Mouse (Mus musculus): ENCODE measurements around the gene Cbx7. TPM values are rescaled to one million over a fixed set of nuclear protein-coding genes. Genes with fewer than 3 reads are reported as not detected.

Cbx7 gene
- polyA plus RNA-seq, 1 experiment from 2014 or later = 4.0 TPM

GRCm38 (mm10) chr15:80013256-80014030 lies 42.5 kb upstream of the Cbx7 start:
- Histone ChIP-seq H3K4me1 (replicated peaks; ENCODE audit: control insufficient read depth, insufficient read depth, low read length) (peaks cover 45% of the 10 kb centered on the region), H3K4me2 (ENCODE audit: low read length) (peak overlapping the region; percentile 96), H3K9me3 (ENCODE audit: control insufficient read depth, low read length) (no peaks in the 10 kb centered on the region), H3K4me3 (replicated peaks; ENCODE audit: low read length) (peak overlapping the region; percentile 63), H3K27me3 (replicated peaks; ENCODE audit: control insufficient read depth, insufficient read depth, low read length) (peaks cover 43% of the 10 kb centered on the region), H3K36me3 (ENCODE audit: control insufficient read depth, insufficient read depth) (no peaks in the 10 kb centered on the region), H3K27ac (ENCODE audit: low read length) (no peak overlapping the region), H3K9ac (replicated peaks; ENCODE audit: low read depth, low read length) (peak overlapping the region; percentile 70)
- WGBS = under 1% methylated on average over 35 of the region's 36 CpGs
- ATAC-seq = no peak

GRCm38 (mm10) chr15:80012527-80013201 lies 41.7 kb upstream of the Cbx7 start:
- peaks cover 45% of the 10 kb centered on the region for H3K4me1 ChIP-seq (replicated peaks; ENCODE audit: control insufficient read depth, insufficient read depth, low read length)
- H3K4me3 ChIP-seq (replicated peaks; ENCODE audit: low read length) = peak overlapping the region; percentile 63
- peak overlapping the region; percentile 49 for H3K27ac ChIP-seq (ENCODE audit: low read length)
- H3K9me3 ChIP-seq (ENCODE audit: control insufficient read depth, low read length) = no peaks in the 10 kb centered on the region
- H3K27me3 ChIP-seq (replicated peaks; ENCODE audit: control insufficient read depth, insufficient read depth, low read length) = peaks cover 43% of the 10 kb centered on the region
- peak overlapping the region; percentile 96 for H3K4me2 ChIP-seq (ENCODE audit: low read length)
- peak overlapping the region; percentile 70 for H3K9ac ChIP-seq (replicated peaks; ENCODE audit: low read depth, low read length)
- WGBS = under 1% methylated on average over 58 of the region's 60 CpGs
- peak; percentile 34 for ATAC-seq
- H3K36me3 ChIP-seq (ENCODE audit: control insufficient read depth, insufficient read depth) = no peaks in the 10 kb centered on the region

- 2% methylated on average over 49 of the region's 56 CpGs for WGBS
- peak; percentile 60 for ATAC-seq
- peak overlapping the region; percentile 70 for H3K9ac ChIP-seq (replicated peaks; ENCODE audit: low read depth, low read length)
- peak overlapping the region; percentile 63 for H3K4me3 ChIP-seq (replicated peaks; ENCODE audit: low read length)
- H3K27ac ChIP-seq (ENCODE audit: low read length) = peak overlapping the region; percentile 49
- H3K36me3 ChIP-seq (ENCODE audit: control insufficient read depth, insufficient read depth) = no peaks in the 10 kb centered on the region
- peaks cover 45% of the 10 kb centered on the region for H3K4me1 ChIP-seq (replicated peaks; ENCODE audit: control insufficient read depth, insufficient read depth, low read length)
- H3K4me2 ChIP-seq (ENCODE audit: low read length) = peak overlapping the region; percentile 96
- no peaks in the 10 kb centered on the region for H3K9me3 ChIP-seq (ENCODE audit: control insufficient read depth, low read length)
- H3K27me3 ChIP-seq (replicated peaks; ENCODE audit: control insufficient read depth, insufficient read depth, low read length) = peaks cover 43% of the 10 kb centered on the region
Measured at GRCm38 (mm10) chr15:80011778-80012526, 41.0 kb upstream of the Cbx7 start.

- H3K27me3 ChIP-seq (replicated peaks; ENCODE audit: control insufficient read depth, insufficient read depth, low read length) = peaks cover 40% of the 10 kb centered on the region
- H3K4me1 ChIP-seq (replicated peaks; ENCODE audit: control insufficient read depth, insufficient read depth, low read length) = peaks cover 45% of the 10 kb centered on the region
- H3K4me3 ChIP-seq (replicated peaks; ENCODE audit: low read length) = no peak overlapping the region
- no peak for ATAC-seq
- no peak overlapping the region for H3K27ac ChIP-seq (ENCODE audit: low read length)
- no peaks in the 10 kb centered on the region for H3K36me3 ChIP-seq (ENCODE audit: control insufficient read depth, insufficient read depth)
- WGBS = 33% methylated on average over 6 of the region's 6 CpGs
- H3K9ac ChIP-seq (replicated peaks; ENCODE audit: low read depth, low read length) = no peak overlapping the region
- 0 out of 2 replicates have a peak overlapping the region, but pooled peaks have one; percentile 6 for H3K4me2 ChIP-seq (ENCODE audit: low read length)
- no peaks in the 10 kb centered on the region for H3K9me3 ChIP-seq (ENCODE audit: control insufficient read depth, low read length)
Measured at GRCm38 (mm10) chr15:80011194-80011593, 40.3 kb upstream of the Cbx7 start.

GRCm38 (mm10) chr15:80010182-80010558 lies 39.3 kb upstream of the Cbx7 start:
- 30% methylated on average over 7 of the region's 7 CpGs for WGBS
- H3K27me3 ChIP-seq (replicated peaks; ENCODE audit: control insufficient read depth, insufficient read depth, low read length) = peaks cover 34% of the 10 kb centered on the region
- no peaks in the 10 kb centered on the region for H3K9me3 ChIP-seq (ENCODE audit: control insufficient read depth, low read length)

GRCm38 (mm10) chr15:80009421-80010181 lies 38.7 kb upstream of the Cbx7 start:
- WGBS = 51% methylated on average over 9 of the region's 12 CpGs
- Histone ChIP-seq H3K4me1 (replicated peaks; ENCODE audit: control insufficient read depth, insufficient read depth, low read length) (peaks cover 41% of the 10 kb centered on the region), H3K27ac (ENCODE audit: low read length) (no peak overlapping the region), H3K27me3 (replicated peaks; ENCODE audit: control insufficient read depth, insufficient read depth, low read length) (peaks cover 28% of the 10 kb centered on the region), H3K9me3 (ENCODE audit: control insufficient read depth, low read length) (no peaks in the 10 kb centered on the region), H3K9ac (replicated peaks; ENCODE audit: low read depth, low read length) (no peak overlapping the region), H3K36me3 (ENCODE audit: control insufficient read depth, insufficient read depth) (no peaks in the 10 kb centered on the region), H3K4me2 (ENCODE audit: low read length) (no peak overlapping the region), H3K4me3 (replicated peaks; ENCODE audit: low read length) (no peak overlapping the region)
- no peak for ATAC-seq

More at GRCm38 (mm10) chr15:80010182-80010558, 39.3 kb upstream of the Cbx7 start:
- no peak overlapping the region for H3K27ac ChIP-seq (ENCODE audit: low read length)
- no peak for ATAC-seq
- no peak overlapping the region for H3K4me2 ChIP-seq (ENCODE audit: low read length)
- no peak overlapping the region for H3K9ac ChIP-seq (replicated peaks; ENCODE audit: low read depth, low read length)
- no peaks in the 10 kb centered on the region for H3K36me3 ChIP-seq (ENCODE audit: control insufficient read depth, insufficient read depth)
- H3K4me3 ChIP-seq (replicated peaks; ENCODE audit: low read length) = no peak overlapping the region
- peaks cover 44% of the 10 kb centered on the region for H3K4me1 ChIP-seq (replicated peaks; ENCODE audit: control insufficient read depth, insufficient read depth, low read length)

GRCm38 (mm10) chr15:80008461-80008860 lies 37.5 kb upstream of the Cbx7 start:
- no peaks in the 10 kb centered on the region for H3K9me3 ChIP-seq (ENCODE audit: control insufficient read depth, low read length)
- H3K4me3 ChIP-seq (replicated peaks; ENCODE audit: low read length) = no peak overlapping the region
- no peak overlapping the region for H3K9ac ChIP-seq (replicated peaks; ENCODE audit: low read depth, low read length)
- H3K4me1 ChIP-seq (replicated peaks; ENCODE audit: control insufficient read depth, insufficient read depth, low read length) = peaks cover 30% of the 10 kb centered on the region
- peaks cover 17% of the 10 kb centered on the region for H3K27me3 ChIP-seq (replicated peaks; ENCODE audit: control insufficient read depth, insufficient read depth, low read length)
- H3K36me3 ChIP-seq (ENCODE audit: control insufficient read depth, insufficient read depth) = no peaks in the 10 kb centered on the region
- H3K27ac ChIP-seq (ENCODE audit: low read length) = no peak overlapping the region
- no peak overlapping the region for H3K4me2 ChIP-seq (ENCODE audit: low read length)
- 91% methylated on average over 6 of the region's 6 CpGs for WGBS
- ATAC-seq = no peak

- WGBS = 85% methylated on average over 7 of the region's 7 CpGs
- no peak overlapping the region for H3K27ac ChIP-seq (ENCODE audit: low read length)
- no peaks in the 10 kb centered on the region for H3K36me3 ChIP-seq (ENCODE audit: control insufficient read depth, insufficient read depth)
- H3K27me3 ChIP-seq (replicated peaks; ENCODE audit: control insufficient read depth, insufficient read depth, low read length) = no peaks in the 10 kb centered on the region
- H3K4me2 ChIP-seq (ENCODE audit: low read length) = no peak overlapping the region
- H3K4me1 ChIP-seq (replicated peaks; ENCODE audit: control insufficient read depth, insufficient read depth, low read length) = peaks cover 7% of the 10 kb centered on the region; the same call in 1 of the 2 replicates
- no peak overlapping the region for H3K4me3 ChIP-seq (replicated peaks; ENCODE audit: low read length)
- H3K9me3 ChIP-seq (ENCODE audit: control insufficient read depth, low read length) = no peaks in the 10 kb centered on the region
- ATAC-seq = no peak
- H3K9ac ChIP-seq (replicated peaks; ENCODE audit: low read depth, low read length) = no peak overlapping the region
Measured at GRCm38 (mm10) chr15:80006156-80006555, 35.2 kb upstream of the Cbx7 start.
